Mouse (Mus musculus): ENCODE measurements around the gene Hfe2.
"Not testable (repeated sequence)": the region's sequence is repeated elsewhere in the genome, so short reads cannot be mapped to it uniquely, and the experiment has no call there.

The Hfe2 gene

DNA sequence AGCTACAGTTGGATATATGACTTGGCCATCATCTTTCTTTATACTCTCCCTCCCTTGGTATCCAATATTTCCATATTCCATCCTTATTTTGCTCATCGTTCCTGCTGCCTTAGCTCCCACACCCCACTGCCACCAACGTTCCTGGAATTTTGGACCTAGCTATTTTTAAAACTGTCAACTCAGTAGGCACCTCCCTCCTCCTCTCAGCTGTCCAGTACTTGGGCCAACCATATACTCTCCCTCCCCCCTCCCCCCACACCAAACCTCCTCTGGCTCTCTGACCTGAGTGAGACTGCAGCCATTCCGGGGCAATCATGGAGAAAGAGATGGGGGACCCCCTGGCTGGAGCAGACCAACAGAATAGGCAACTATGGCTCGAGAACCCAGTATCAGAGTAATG, at the start of gene Hfe2:
TSS of gene Hfe2 (plus strand) at position 259 of the 400 bp plus-strand sequence.
- in situ Hi-C loops (cut with MboI; ENCODE audit: unreplicated experiment in 2 of 2), result loop anchor here in 1 of 2 experiments (25.0 kb wide), 2 partner anchors 362 to 438 kb away; no protein-coding TSS in a partner anchor

- in situ Hi-C loops (cut with MboI; ENCODE audit: unreplicated experiment in 2 of 2), result loop anchor here in 1 of 2 experiments (5.0 kb wide), 1 partner anchor 40 kb away; no protein-coding TSS in a partner anchor
Measured at GRCm38 (mm10) chr3:96477084-96477483, 47.9 kb upstream of the Hfe2 start.

DNA sequence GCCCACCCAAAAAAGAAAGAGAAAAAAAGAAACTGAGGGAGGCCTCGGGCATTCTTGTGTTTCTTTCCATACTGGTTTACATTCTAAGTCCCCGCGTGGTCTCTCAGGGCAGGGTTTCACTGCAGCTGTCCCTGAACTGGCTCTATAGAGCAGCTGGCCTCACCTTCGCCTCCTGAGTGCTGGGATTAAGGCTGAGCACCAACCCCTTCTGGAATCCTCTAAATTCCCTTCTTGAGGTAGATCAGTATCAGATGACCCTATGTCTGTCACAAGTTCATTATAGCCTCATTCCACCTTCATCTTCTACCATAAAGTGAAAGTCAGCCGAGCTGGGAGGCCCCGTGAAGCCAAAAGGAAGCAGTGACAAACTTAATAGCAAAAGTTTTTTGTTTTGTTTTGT, 47.4 kb upstream of the Hfe2 start:
- in situ Hi-C loops (cut with MboI; ENCODE audit: unreplicated experiment in 2 of 2), result loop anchor here in 1 of 2 experiments (5.0 kb wide), 1 partner anchor 40 kb away; no protein-coding TSS in a partner anchor

DNA sequence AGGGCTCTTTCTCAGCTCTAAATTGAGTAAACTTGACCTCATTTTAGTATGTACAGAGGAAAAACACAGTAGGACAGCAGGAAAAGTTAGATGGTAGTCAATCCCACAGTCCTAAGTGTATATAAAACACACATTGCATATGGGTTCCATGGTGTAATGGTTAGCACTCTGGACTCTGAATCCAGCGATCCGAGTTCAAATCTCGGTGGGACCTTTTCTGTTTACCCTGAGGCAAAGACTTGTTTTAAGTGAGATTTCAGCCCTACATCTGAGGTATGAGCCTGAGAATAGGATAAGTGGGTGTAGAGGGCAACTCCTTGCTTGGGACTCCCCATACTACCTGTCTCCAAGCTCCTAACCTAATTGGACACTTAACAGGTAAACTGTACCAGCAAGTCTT, 45.7 kb upstream of the Hfe2 start:
- in situ Hi-C loops (cut with MboI; ENCODE audit: unreplicated experiment in 2 of 2), result loop anchor here in 1 of 2 experiments (5.0 kb wide), 1 partner anchor 38 kb away; no protein-coding TSS in a partner anchor

GRCm38 (mm10) chr3:96480684-96481270, 44.2 kb upstream of the Hfe2 start:
- in situ Hi-C loops (cut with MboI; ENCODE audit: unreplicated experiment in 2 of 2), result no loop called here

DNA sequence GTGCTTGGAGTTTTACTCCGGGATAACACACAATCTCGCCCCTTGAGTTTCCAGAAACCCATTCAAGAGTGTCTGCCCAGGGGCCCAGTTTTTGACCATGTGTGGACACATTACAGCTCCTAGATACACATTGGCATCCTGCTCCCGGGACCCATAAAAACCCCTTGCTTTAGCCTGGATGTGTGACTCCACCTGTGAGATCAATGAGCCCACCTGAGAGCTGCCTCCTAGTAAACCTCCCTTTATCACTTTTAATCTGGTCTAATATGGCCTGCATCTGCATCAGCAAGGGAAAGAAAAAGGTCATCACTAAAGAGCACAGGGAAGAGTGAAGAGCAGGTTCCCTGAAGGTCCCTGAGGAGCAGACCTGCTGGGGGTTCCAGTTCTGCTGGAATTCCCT, 43.1 kb upstream of the Hfe2 start:
- in situ Hi-C loops (cut with MboI; ENCODE audit: unreplicated experiment in 2 of 2), result no loop called here

DNA sequence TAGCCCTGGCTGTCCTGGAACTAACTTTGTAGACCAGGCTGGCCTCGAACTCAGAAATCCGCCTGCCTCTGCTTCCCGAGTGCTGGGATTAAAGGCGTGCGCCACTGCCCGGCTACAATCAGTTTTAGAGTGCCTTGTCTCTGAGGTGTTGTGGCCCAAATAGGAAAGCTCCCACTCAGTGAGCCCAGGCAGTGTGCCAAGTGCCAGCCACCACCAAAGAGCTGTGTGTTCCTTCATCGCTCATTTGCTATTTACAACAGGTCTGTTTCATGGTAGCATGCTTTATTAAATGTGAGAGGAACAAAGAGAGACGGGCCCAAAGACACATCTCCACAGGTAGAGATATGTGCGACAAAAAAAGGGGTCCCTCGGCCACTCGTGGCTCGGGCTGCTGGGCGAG, 42.5 kb upstream of the Hfe2 start:
- in situ Hi-C loops (cut with MboI; ENCODE audit: unreplicated experiment in 2 of 2), result no loop called here

DNA sequence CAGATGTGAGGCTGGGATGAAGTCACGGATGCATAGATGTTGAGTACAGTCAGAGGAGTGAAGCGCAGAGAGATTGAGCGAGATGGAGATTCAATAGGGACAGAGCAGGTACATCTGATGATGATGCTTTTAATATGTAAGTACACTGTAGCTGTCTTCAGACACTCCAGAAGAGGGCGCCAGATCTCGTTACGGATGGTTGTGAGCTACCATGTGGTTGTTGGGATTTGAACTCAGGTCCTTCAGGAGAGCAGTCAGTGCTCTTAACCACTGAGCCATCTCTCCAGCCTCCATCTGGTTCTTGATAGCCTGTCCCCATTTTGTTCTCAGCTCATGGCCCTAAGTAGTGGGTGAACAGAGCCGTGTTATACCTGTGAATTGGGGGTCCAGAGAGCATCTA, 41.9 kb upstream of the Hfe2 start:
- in situ Hi-C loops (cut with MboI; ENCODE audit: unreplicated experiment in 2 of 2), result not testable (repeated sequence)

DNA sequence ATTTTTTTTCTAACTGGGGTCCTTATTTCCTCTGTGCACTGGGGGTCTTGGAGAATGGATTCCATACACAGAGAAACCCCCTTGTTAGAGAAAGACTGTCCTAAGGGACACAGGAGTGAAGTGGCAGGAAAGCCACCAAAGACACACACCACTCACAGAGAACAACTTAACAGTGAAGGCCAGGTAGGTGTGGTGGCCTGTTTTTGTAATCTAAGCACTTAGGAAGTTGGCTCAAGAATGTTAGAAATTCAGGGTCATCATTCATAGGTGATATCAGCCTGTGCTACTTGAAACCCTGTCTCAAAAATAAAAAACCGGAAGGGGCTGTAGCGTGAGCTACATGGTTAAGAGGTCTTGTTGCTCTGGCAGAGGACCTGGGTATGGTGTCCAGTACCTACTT, 41.0 kb upstream of the Hfe2 start:
- in situ Hi-C loops (cut with MboI; ENCODE audit: unreplicated experiment in 2 of 2), result no loop called here

- in situ Hi-C loops (cut with MboI; ENCODE audit: unreplicated experiment in 2 of 2), result no loop called here
Measured at GRCm38 (mm10) chr3:96484921-96485320, 40.1 kb upstream of the Hfe2 start.

DNA sequence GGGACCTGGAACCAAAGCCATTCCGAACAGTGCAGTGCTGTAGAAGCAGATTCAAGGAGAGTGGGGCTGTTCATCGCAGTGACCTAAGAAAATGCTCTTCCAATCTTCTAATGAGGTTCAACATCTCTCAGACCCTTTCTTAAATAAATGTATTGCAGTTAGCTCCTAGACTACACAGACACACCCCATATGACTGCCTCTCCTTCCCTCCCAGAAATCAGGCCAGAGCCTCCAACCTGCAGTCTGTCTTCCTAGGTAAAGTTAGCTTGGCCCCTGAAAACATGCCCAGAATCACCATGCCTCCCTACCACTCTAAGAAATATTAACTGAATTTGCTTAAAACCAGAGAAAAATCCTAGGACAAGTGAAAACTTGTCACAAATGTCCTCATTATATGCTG, 39.6 kb upstream of the Hfe2 start:
- in situ Hi-C loops (cut with MboI; ENCODE audit: unreplicated experiment in 2 of 2), result no loop called here

GRCm38 (mm10) chr3:96486064-96486827, 38.7 kb upstream of the Hfe2 start:
- in situ Hi-C loops (cut with MboI; ENCODE audit: unreplicated experiment in 2 of 2), result not testable (repeated sequence)

GRCm38 (mm10) chr3:96486828-96487559, 38.0 kb upstream of the Hfe2 start:
- in situ Hi-C loops (cut with MboI; ENCODE audit: unreplicated experiment in 2 of 2), result not testable (repeated sequence)

DNA sequence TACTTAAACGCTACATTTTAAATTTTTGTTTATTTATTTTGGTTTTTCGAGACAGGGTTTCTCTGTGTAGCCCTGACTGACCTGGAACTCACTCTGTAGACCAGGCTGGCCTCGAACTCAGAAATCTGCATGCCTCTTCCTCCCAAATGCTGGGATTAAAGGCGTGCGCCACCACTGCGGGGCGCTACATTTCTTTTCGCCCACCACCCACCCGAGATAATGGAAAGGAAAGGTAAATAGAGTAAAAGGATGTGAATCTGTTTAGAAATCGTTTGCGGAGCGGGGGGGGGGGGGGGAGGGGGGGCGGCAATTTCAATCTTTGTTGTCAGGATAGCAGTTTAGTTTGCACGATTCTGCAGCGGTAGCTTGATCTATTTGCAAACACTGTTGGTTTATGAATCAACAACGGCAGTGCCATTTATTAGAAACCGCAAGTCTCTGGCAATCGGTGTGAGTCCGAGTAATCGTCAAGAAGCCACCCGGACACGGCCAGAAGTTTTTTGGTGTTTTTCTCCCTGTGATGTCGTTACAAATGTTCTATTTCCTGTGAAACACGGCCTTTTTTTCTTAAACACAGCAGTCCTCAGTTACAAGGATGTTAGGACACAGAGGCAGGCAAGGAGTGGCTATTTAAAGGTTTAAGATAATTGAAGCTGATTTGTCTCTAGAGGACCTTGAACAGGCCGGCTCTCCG, 37.2 kb upstream of the Hfe2 start:
- in situ Hi-C loops (cut with MboI; ENCODE audit: unreplicated experiment in 2 of 2), result no loop called here

DNA sequence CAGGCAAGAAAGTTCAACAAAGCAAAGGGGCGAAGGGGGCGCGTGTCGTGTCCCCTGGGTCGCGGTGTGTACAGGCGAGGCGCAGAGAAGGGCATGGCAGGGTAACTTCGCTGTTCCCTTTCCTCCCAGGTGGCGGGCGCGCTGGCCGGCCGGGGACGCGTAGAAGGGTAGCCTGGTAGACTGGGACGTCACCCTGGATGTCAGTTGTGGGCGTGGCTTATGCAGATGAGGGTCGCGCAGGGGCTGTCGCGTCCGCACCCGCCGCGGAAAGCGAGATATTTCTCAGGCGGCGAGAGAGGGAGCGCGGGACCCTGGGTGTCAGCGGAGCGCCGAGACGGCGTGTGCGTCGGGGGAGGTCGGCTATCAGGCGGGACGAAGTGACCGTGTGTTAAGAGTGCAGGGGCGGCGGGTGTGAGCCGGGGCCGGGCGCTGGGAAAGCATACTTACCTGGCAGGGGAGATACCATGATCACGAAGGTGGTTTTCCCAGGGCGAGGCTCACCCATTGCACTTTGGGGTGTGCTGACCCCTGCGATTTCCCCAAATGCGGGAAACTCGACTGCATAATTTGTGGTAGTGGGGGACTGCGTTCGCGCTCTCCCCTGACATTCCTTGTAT, 36.6 kb upstream of the Hfe2 start:
- in situ Hi-C loops (cut with MboI; ENCODE audit: unreplicated experiment in 2 of 2), result not testable (repeated sequence)

DNA sequence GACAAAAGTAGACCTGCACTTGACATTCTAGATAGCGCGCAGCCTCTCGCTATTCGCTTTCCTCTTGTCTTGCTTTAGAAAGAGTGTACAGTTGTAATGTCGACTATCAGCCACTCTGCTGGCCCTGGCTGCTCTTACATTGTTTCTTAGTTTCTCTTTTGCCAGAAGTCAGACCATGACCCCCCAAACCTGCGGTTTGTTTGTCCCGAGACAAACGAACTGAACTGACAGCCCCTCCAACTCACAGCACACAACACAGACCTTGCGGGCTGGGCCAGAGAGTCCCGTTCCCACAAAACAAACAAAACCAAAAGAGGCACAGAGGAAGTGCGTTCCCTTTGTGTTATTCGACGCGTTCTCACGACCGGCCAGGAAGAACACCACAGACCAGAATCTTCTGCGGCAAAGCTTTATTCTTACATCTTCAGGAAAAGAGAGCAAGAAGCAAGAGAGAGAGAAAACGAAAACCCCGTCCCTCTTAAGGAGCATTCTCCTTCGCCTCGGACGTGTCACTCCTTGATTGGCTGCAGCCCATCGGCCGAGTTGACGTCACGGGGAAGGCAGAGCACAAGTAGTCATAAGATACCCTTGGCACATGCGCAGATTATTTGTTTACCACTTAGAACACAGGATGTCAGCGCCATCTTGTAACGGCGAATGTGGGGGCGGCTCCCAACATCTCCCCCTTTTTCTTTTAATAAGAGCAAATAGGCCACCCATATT, 35.9 kb upstream of the Hfe2 start:
- in situ Hi-C loops (cut with MboI; ENCODE audit: unreplicated experiment in 2 of 2), result not testable (repeated sequence)

DNA sequence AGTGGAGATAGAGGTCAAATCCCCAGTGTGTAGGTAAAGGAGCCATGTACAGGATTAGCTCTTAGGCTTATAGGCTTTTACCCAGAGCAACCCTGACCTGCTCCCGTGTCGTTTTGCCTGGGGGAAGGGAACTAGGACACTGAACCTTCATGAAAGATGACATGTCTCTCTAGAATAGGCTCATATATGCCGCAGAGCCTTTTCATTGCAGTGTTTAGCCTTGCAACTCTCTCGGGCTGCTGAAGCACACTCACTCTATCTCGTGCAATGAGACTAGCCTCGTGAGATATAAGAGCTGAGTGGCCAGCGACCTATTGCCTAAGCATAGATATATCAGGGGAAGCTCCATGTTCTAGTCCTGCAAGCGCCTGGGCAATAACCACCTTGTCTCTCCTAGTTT, 35.3 kb upstream of the Hfe2 start:
- in situ Hi-C loops (cut with MboI; ENCODE audit: unreplicated experiment in 2 of 2), result not testable (repeated sequence)

DNA sequence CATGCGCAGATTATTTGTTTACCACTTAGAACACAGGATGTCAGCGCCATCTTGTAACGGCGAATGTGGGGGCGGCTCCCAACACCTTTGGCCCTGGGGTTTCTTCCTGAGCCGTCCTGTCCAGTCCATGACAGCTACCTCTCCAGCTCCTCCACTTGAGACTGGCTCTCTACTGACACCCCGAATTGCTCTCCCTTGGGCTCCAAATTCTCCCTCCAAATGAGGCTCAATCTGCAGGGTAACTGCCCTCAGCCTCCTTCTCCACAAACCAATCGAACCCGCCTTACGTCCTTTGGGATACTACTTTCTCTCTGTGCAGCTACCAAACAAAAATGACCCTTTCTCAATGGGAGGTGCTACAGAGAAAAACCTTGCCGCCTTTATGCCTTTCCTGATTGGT, 30.5 kb upstream of the Hfe2 start:
- in situ Hi-C loops (cut with MboI; ENCODE audit: unreplicated experiment in 2 of 2), result not testable (repeated sequence)

DNA sequence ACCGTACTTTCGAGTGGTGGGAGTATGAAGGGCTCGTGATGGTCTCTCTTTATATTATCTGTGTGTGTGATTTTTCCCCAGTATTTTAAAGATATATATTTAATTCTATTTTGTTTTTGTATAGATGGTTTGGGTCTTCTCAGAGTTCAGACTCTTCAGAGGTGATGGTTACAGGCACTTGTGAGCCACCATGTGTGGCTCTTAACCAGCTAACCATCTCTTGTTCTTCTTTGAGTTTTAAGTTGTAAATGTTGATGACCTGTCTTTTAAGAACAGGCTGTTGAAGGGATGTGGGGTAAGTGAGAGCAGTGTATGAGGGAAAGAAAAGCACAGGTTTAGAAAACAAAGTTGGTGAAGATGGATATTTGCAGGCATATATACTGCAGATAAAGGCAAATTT, 30.1 kb upstream of the Hfe2 start:
- in situ Hi-C loops (cut with MboI; ENCODE audit: unreplicated experiment in 2 of 2), result no loop called here
